Mouse (Mus musculus) gastrocnemius, postnatal 10 days (tissue): ENCODE data around the gene Foxn4. TPM values are rescaled to one million over a fixed set of nuclear protein-coding genes. Genes with fewer than 3 reads are reported as not detected.
A peak's percentile ranks its signal among the peaks of the same experiment; 100 is the strongest.

Experiments
- DNase-seq: peaks from one replicate; pipeline ENCODE4 v3.0.0; 2021; ENCODE audit warnings: mixed read lengths
- total RNA-seq, 2 experiments: library from RNA; stranded (reverse); gene quantifications; 2 replicates each; pipeline ENCODE4 v1.2.3; 2021

Foxn4 gene
- total RNA-seq, 2 experiments from 2014 or later, result not detected

DNA sequence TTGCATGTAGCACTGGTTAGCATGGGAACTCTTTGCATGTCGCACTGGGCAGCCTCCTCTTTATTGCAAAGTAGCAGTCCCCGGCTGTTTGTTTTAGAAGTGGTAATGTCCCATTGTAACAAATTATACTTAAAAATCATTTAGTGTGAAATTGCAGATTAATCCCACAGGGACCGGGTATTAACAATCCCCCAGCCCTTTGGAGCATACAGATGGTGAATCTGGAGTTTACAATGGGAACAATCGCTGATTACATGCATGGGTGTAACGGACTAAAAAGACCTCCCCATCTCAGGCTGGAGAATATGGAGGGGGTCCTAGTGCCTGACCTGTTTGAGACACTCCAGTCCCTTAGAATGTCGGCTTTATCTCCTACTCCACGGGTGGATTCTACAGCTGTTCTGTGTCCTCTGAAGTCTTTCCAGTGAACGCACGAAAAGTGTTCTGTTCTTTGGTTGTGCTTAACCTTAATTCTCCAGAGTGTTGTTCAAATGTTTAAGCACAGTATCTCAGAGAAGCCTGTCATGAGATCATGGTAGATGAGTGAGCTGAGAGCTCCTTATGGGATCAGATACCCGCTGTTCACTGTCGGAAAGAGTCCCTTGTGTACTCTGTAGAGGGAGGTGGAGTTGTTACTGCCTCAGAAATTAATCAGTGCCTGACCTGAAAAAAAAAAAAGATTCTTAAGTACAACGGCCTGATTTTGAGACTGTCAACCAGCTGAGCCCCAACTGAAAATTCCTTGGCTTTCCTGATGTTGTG is 6.0 kb upstream of the Foxn4 start:
- DNase-seq, result no peak

DNA sequence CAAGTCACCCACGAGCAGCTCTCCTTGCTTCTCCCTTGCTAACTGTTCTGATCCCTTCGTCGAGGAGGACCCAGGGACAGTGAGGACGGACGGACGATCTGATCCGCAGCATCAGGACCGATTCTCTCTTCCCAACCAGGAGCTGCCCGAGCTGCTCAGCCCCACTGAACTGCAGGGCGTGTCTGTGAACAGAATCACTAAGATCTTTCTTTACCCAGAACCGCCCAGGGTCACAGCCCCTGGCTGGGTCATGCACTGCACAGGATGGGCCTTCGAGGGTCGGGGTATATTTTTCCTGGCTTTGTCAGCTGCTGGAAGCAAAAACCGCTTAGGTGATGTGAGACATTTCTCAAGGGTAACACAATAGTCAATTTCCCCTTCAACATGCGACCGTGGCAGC is 2.4 kb upstream of the Foxn4 start:
- DNase-seq, result no peak

DNA sequence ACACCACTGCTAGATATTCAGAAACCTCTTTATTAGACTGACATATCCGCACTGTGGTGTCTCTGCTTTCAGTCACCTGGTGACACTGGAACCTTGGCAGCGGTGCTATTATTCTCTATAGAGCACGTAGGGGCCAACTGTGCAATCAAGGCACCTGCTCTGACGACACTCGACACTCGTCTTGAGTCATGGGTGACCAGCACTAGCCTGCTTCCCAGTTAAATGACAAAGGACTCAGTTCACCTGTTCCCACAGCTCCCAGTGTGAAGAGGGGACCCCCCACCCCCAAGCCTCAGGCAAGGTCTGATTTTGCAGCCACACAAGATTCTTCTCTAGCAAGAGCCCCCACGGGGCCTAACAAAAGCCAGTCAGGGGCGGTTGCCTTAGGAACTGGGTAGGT is 1.7 kb upstream of the Foxn4 start:
- DNase-seq, result no peak

DNA sequence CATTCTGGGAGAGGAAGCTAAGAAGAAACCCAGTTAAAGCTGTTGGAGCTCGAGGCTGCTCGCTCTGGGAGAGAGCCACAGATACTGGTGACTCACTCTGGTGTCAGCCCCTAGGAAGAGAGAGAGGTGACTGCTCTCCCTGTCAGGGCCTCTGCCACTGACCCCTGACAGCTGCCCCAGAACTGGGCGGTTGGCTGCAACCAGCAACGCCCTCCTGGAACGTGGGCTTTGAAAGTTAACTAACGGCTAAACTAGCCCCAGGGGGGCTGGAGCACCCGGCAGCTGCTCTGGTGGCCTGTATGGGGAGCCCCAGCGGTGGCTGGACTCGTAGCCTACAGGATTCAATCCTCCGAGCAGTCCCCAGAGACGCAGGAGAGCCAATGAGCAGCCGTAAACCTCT is 3.6 kb downstream of the Foxn4 start:
- DNase-seq, result no peak

DNA sequence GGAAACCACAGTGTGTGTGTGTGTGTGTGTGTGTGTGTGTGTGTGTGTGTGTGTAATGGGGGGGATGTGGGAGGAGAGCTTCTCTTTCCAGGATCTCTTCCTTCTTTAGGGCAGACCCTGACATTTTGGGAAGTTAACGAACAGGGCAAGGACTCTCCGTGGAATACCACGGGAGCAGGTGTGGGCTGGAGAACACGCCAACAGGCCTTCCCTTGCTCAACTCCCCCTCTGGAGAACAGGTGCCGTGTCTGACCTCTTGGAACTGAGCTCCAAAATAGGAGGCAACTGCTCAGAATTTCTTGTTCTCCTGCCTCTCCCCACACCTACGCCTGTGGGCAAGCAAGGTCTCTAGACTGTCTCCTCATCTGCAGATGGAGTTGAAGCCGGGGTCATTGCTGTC is 4.1 kb downstream of the Foxn4 start:
- DNase-seq, result no peak

DNA sequence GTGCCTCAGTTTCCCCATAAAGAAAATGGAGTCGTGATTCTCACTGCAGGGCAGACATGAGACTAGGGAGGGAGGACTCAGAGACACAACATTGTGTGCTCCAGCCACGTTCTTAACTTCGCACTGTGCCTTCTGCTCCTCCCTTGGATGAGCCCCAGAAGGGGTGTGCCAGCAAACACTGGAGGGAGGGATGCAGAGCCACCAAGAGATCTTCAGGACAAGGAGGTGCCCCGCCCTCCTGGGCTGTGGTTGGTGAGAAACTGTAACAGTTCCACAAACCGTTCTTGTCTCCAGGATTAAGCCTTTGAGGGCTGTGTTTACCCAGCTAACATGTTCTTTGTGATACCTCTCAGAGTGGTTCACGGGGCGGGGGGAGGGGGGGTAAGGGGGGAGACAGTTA is 5.0 kb downstream of the Foxn4 start:
- DNase-seq, result no peak

DNA sequence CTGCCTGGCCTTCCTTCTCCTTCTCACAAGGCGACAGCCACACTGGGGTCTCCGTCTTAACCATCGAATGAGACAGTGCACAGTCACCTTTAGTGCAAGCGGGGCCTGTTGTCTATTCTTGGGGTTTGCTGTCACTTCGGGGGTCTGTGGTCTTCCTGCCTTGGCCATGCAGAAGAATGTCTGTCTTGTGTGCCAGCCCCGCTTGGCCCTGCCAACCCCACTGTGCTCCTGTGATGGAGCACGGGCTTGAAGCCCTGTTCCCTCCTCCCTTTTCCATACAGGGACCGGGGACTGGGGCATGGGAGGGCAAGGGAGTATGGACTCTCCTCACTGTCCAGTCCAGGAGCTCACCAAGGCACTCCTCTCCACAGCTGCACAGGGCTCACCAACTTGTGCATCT is 8.8 kb downstream of the Foxn4 start:
- DNase-seq, result no peak

DNA sequence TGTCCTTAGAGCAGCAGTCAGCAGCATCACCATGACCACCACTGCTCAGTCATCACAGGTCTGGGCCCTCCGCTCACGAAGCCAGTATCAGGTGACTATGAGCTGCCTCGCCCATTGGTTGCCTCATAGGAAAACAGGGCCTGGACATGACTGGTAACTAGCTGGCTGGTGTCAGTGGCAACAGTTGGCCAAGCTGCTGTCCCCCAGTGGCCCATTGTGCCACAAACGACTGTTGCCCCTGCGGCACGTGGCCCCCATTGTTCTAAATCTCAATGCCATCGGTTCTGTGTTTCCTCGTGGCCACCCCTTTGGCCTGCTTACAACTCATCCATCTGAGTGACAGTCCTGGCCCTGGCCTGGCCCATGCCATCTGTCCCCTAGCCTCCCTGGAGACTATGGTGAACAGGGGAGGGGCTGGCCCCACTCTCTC is 9.6 kb downstream of the Foxn4 start:
- DNase-seq, result no peak

DNA sequence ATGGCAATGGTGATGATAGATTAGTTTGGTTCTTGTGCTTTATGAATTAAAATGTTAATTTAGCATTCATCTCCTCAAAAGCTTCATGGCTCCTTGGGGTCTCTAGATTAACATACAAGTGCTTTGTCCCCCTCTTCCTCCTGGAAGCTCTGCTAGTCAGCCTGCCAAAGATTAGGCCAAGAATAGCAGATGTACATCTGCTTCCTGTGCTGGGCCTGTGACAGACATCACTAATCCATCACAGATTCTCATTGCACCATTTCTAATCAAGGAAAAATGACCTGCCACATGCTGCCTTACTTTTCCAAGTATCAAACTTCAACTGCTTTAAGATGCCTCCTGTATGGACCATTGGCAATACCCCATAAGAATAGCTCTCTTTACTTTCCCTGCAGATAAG is 12.1 kb downstream of the Foxn4 start:
- no peak for DNase-seq

DNA sequence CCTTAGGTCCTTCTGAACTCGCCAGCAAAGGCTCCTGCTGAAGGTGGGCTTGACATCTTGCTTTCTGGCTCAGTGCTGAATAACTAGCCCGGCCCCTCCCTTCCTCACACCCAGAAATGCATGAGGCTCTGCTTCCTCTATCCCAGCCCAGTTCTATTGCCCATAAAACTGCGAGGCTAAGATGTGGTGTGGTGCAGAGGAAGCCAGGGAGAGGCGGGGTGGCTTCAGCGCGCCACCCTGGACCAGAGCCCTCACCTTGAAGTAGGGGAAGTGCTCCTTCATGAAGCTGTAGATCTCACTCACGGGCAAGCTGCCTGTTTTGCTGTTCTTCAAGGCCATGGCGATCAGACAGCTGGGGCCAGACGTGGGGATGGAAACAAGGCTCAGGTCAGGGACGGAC is 14.1 kb downstream of the Foxn4 start:
- DNase-seq, result no peak

DNA sequence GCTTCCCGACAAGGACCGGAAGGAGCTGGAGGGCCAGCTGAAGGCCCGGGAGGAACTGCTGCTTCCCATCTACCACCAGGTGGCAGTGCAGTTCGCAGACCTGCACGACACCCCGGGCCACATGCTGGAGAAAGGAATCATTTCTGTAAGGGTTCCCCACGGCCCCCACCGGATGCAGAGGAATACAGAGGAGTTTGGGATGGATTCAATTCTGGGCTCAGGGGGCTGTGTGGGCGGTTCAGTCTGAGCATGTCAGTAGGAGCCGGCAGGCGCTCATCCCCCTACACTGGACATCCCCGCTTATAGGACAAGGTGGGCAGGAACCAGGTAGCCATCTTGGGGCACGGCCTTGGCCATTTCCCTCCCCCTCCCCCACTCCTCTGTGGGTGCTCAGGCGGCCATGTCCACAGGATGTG is 25.4 kb downstream of the Foxn4 start:
- peak; percentile 79 for DNase-seq

DNA sequence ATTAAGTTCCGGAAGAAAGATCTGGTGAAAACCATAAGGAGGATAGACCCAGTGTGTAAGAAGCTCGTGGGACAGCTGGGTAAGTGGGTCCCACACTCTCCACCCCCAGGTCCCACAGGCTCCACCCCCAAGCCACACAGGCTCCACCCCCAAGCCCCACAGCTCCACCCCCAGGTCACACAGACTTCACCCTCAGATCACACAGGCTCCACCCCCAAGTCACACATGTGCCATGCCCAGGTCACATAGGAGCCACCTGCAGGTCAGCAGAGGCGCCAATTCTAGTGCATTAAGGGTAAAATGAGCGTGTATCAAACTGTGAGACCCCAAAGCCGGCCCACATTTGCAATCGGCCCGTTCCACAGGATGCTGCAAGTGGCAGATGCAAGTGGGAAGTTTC is 27.1 kb downstream of the Foxn4 start:
- DNase-seq, result no peak

DNA sequence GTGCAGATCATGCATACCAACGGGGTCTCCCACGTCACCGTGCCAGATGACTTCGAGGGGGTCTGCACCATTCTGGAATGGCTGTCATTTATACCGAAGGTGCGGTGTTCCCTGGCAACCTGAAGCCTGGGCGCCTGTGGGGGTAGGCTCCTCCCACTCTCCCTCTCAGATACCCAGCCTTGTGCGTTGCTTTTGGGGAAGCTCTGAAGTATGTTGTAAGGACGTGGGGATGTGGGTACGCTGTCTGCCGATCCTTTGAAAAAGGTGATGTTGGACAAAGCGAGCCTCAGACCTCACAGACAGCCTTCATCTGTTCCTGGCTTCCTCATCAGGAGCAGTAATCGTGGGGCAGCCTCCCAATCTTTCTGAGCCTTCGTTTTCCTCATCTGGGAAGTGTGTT is 33.9 kb downstream of the Foxn4 start:
- DNase-seq, result no peak

DNA sequence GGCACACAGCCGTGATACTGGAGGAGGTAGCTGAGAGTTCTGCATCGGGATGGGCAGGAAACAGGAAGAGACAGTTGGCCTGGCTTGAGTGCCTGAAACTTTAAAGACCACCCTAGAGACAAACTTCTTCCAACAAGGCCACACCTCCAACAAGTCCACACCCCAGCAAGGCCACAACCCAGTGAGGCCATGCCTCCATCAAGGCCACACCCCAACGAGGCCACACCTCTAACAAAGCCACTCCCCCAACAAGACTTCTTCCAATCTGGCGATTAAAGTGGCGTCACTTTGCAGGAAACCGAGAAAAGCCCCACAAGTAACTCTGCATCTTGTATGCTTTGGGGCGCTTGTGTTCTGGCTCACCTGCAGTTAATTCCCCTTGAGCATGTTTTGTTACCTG is 34.7 kb downstream of the Foxn4 start:
- DNase-seq, result no peak

DNA sequence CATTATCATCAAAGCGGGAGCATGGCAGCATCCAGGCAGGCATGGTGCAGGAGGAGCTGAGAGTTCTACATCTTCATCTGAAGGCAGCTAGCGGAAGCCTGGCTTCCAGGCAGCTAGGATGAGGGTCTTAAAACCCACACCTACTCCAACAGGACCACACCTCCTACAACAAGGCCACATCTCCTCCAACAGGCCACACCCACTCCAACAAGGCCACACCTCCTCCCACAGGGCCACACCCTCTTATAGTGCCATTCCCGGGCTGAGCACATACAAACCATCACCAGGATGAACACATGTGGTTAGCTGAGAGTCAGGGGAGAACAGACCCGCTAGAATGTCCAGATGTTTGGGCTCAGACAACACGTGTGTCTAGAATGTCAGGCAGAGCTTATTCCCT is 44.7 kb downstream of the Foxn4 start:
- DNase-seq, result no peak

DNA sequence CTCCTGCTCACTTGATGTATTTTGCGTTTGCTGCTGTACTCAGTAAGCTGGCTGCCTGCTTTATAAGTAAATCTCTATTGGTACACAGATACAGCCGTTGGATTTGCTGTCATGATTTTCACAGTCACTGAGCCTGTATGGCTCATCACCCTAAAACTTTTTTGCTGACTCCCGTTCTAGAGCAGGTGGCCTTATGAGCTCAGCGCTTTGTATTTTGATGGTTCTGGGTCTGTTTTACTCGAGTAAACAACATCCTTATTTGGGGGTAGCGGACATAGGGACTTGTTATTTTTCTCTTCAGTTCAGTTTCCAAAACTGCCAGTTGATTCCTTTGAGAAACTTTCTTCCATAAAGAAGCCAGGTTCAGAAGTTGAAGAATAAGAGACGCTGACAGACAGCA is 47.6 kb downstream of the Foxn4 start:
- DNase-seq, result no peak

DNA sequence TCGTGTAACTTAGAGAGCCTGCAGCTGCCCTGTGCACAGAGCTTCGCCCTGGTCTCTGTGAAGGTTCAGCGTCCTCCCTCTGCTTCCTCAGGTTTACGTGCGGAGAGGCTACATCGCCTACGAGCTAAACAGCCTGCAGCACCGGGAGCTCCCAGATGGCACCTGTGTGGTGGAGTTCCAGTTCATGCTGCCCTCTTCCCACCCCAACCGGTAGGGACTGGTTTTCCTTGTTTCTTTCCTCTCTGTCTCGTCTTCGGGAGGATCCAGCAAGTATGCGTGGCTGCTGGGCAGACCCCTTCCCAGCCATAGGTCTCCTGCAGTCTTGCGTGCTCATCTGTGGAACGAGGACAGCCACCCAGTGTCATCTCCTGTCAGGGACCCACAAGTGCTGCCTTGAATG is 54.8 kb downstream of the Foxn4 start:
- DNase-seq, result no peak

DNA sequence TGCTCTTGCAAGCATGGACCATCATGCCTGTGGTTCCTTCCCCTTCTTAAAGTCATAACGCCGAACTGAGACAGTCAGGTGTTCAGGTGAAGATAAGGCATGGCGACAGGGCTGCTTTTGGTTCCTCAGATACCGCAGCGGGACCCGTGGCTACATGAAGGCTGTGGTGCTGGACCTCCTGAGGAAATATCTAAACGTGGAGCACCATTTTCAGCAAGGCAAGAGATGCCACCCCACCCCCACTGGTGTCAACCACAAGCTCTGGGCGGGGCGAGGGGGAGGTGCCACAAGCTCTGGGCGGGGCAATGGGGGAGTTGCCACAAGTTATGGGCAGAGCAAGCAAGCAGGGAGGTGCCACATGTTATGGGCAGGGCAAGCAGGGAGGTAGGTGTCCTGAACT is 60.4 kb downstream of the Foxn4 start:
- DNase-seq, result no peak

DNA sequence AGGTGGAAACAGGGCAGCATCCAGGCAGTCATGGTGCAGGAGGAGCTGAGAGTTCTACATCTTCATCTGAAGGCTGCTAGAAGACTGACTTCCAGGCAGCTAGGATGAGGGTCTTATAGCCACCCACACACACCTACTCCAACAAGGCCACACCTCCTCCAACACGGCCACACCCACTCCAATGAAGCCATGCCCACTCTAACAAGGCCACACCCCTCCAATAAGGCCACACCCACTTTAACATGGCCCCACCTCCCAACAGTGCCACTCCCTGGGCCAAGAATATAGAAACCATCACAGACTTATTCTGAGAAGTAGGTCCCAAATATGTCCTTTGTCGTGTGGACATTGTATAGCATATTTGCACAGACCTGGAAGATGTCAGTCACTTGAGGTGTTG is 67.4 kb downstream of the Foxn4 start:
- no peak for DNase-seq

Other genes with a start within 250 kb of the Foxn4 start
- gene Usp30, start 208.3 kb downstream of the Foxn4 start, total RNA-seq, result 10 to 100 TPM in 1 of 2 experiments, 1 to 10 TPM in 1; 9.6 to 10.1 TPM
- under 1 TPM; 0.21 to 0.27 TPM for gene Svop, start 182.2 kb downstream of the Foxn4 start, total RNA-seq
- 1 to 10 TPM; 1.6 to 2.4 TPM for gene Alkbh2, start 145.6 kb downstream of the Foxn4 start, total RNA-seq
- gene Ung, start 143.4 kb downstream of the Foxn4 start, total RNA-seq, result 1 to 10 TPM; 5.8 to 6.8 TPM
- gene Acacb, start 127.3 kb downstream of the Foxn4 start, total RNA-seq, result 10 to 100 TPM; 66.3 to 71.7 TPM
- gene Myo1h, start 15.4 kb upstream of the Foxn4 start, total RNA-seq, result under 1 TPM; 0.43 to 0.78 TPM
- 10 to 100 TPM; 28.3 to 30.8 TPM for gene Kctd10, start 106.7 kb upstream of the Foxn4 start, total RNA-seq
- 10 to 100 TPM; 52.3 to 55.6 TPM for gene Ube3b, start 106.8 kb upstream of the Foxn4 start, total RNA-seq
- gene Mmab, start 170.3 kb upstream of the Foxn4 start, total RNA-seq, result 10 to 100 TPM; 10.4 to 11.0 TPM
- gene Mvk, start 170.5 kb upstream of the Foxn4 start, total RNA-seq, result 10 to 100 TPM; 13.8 to 15.1 TPM